Mouse (Mus musculus) bone marrow macrophage, adult 2 months (primary cell): Measurements from ENCODE around the gene Chrne. TPM values are rescaled to one million over a fixed set of nuclear protein-coding genes. Genes with fewer than 3 reads are reported as not detected.
A peak's percentile ranks its signal among the peaks of the same experiment; 100 is the strongest.

Experiments used
- H3K27ac ChIP-seq: 2 replicates; pipeline ENCODE4 v1.5.1; 2012; ENCODE audit warnings: low read depth, low read length; ENCODE audit not compliant: insufficient read depth
- H3K4me1 ChIP-seq: 2 replicates; pipeline ENCODE4 v1.6.1; 2012; ENCODE audit warnings: low read length; ENCODE audit not compliant: control insufficient read depth, insufficient read depth
- H3K4me3 ChIP-seq: 2 replicates; pipeline ENCODE4 v1.5.1; 2012; ENCODE audit warnings: mild to moderate bottlenecking, low read length, moderate library complexity; ENCODE audit not compliant: insufficient read depth
- CTCF ChIP-seq: IDR thresholded peaks from 2 replicates; pipeline ENCODE4 v1.5.1; 2012; ENCODE audit warnings: low read depth, mild to moderate bottlenecking, low read length, moderate library complexity
- POLR2A ChIP-seq: IDR thresholded peaks from 2 replicates; pipeline ENCODE4 v1.6.1; 2012; ENCODE audit warnings: mild to moderate bottlenecking, low read depth, low read length, borderline replicate concordance
- polyA plus RNA-seq: library from polyadenylated mRNA; stranded (reverse); fragments of >200 nt; gene quantifications from 2 replicates; pipeline ENCODE4 v1.2.4, GENCODE M21; 2012; ENCODE audit not compliant: missing spikeins, insufficient read depth, insufficient read length

The Chrne gene
- polyA plus RNA-seq, result not detected in 2 replicates

GRCm38 (mm10) chr11:70619101-70619500 lies at the start of gene Chrne:
Gene Chrne (minus strand): TSS chr11:70619216.
- Histone ChIP-seq H3K4me3 (no peak within 1 kb of the TSS), H3K27ac (no peak within 1 kb of the TSS), H3K4me1 (peaks cover 22% of the 10 kb centered on the region)
- TF ChIP-seq CTCF (no peak), POLR2A (no peak)

GRCm38 (mm10) chr11:70668335-70668770 lies 49.3 kb upstream of the Chrne start:
- Histone ChIP-seq H3K4me1 (peaks cover 38% of the 10 kb centered on the region), H3K27ac (peak overlapping the region; percentile 99), H3K4me3 (peak overlapping the region; percentile 61)
- no peak for TF ChIP-seq CTCF
- no peak for TF ChIP-seq POLR2A

- H3K27ac ChIP-seq, result peak overlapping the region; percentile 99
- peak overlapping the region; percentile 61 for H3K4me3 ChIP-seq
- peaks cover 42% of the 10 kb centered on the region for H3K4me1 ChIP-seq
- TF ChIP-seq POLR2A, result no peak
- TF ChIP-seq CTCF, result no peak
These were observed 48.5 kb upstream of the Chrne start for GRCm38 (mm10) chr11:70667271-70668150.

- peak overlapping the region; percentile 61; the same call in 1 of the 2 replicates for H3K4me3 ChIP-seq
- TF ChIP-seq CTCF (no peak), POLR2A (no peak)
- H3K4me1 ChIP-seq, result peaks cover 36% of the 10 kb centered on the region
- H3K27ac ChIP-seq, result peak overlapping the region; percentile 99
These were observed 47.7 kb upstream of the Chrne start for GRCm38 (mm10) chr11:70666687-70667086.

GRCm38 (mm10) chr11:70664741-70665140 lies 45.7 kb upstream of the Chrne start:
- TF ChIP-seq POLR2A (no peak), CTCF (no peak)
- Histone ChIP-seq H3K4me3 (no peak overlapping the region), H3K27ac (no peak overlapping the region), H3K4me1 (peaks cover 22% of the 10 kb centered on the region)

GRCm38 (mm10) chr11:70663957-70664356 lies 44.9 kb upstream of the Chrne start:
- Histone ChIP-seq H3K4me3 (no peak overlapping the region), H3K27ac (no peak overlapping the region), H3K4me1 (peaks cover 29% of the 10 kb centered on the region)
- no peak for TF ChIP-seq POLR2A
- no peak for TF ChIP-seq CTCF

- TF ChIP-seq POLR2A, result no peak
- TF ChIP-seq CTCF, result no peak
These were observed 44.1 kb upstream of the Chrne start for GRCm38 (mm10) chr11:70663101-70663500.

GRCm38 (mm10) chr11:70660571-70660970 lies 41.6 kb upstream of the Chrne start:
- Histone ChIP-seq H3K27ac (no peak overlapping the region), H3K4me3 (no peak overlapping the region), H3K4me1 (peaks cover 38% of the 10 kb centered on the region)
- TF ChIP-seq POLR2A, result no peak
- TF ChIP-seq CTCF, result no peak

More at GRCm38 (mm10) chr11:70663101-70663500, 44.1 kb upstream of the Chrne start:
- Histone ChIP-seq H3K4me3 (no peak overlapping the region), H3K4me1 (peaks cover 37% of the 10 kb centered on the region), H3K27ac (no peak overlapping the region)

GRCm38 (mm10) chr11:70658942-70659341 lies 39.9 kb upstream of the Chrne start:
- H3K27ac ChIP-seq, result no peak overlapping the region
- TF ChIP-seq POLR2A (no peak), CTCF (no peak)
- H3K4me3 ChIP-seq, result no peak overlapping the region
- peaks cover 38% of the 10 kb centered on the region for H3K4me1 ChIP-seq

GRCm38 (mm10) chr11:70658521-70658920 lies 39.5 kb upstream of the Chrne start:
- Histone ChIP-seq H3K27ac (no peak overlapping the region), H3K4me3 (no peak overlapping the region), H3K4me1 (peaks cover 38% of the 10 kb centered on the region)
- TF ChIP-seq CTCF (no peak), POLR2A (no peak)
